Mouse (Mus musculus) frontal cortex, adult 2 months (tissue): ENCODE results near the gene Zbp1. TPM values are rescaled to one million over a fixed set of nuclear protein-coding genes. Genes with fewer than 3 reads are reported as not detected.

ENCODE experiments used
- DNase-seq, 2 experiments: peaks; one replicate each; pipeline ENCODE4 v3.0.0; 2022; ENCODE audit warnings: low spot score in 1 of 2; ENCODE audit errors: extremely low spot score in 1 of 2
- polyA plus RNA-seq: library from polyadenylated mRNA; depleted of rRNA; stranded (reverse); fragments of >200 nt; gene quantifications from 2 replicates; pipeline ENCODE4 v1.2.3, GENCODE M21; 2012

The Zbp1 gene
- polyA plus RNA-seq, 1 experiment: 0.40 TPM

GRCm38 (mm10) chr2:173247911-173248310 lies 29.2 kb upstream of the Zbp1 start:
- no peak for DNase-seq

DNA sequence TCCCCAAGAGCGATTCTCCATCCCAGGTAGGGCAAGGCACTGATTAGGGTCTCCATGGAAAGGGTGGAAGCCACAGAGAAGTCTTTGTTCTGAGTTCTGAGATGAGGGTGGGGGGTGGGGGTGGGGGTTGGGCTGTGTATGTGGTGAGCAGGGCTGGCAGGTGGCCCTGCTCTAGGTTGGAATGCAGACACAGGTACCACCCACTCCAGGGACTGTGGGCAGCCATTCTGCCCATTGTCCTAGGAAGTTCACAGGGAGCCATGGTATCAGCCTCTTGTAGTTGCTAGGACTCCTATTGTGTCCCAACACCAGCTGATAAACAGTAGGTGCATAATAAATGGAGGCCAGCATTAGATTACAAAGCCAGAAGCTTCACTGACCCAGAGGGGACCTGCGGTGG lies 28.5 kb upstream of the Zbp1 start:
- no peak for DNase-seq

- DNase-seq: no peak
Observed at GRCm38 (mm10) chr2:173246688-173247087, 28.0 kb upstream of the Zbp1 start.

DNA sequence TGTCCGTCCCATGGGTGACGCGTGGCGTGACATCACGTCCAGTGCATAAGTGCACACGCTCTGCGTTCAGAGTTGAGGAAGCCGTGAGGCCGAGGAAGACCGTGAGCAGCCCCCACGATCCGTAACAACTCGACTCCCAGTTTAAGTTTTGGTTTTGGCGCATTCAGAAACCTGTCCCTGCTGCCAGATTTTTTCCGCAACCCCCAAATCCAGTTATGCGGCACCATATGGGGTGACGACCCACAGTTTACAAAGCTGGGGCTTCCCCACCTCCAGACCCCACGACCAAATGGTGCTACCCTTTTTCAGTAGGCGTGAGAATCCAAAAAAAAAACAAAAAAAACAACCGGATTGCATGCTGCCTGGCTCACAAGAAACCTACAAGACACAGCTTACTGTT lies 26.5 kb upstream of the Zbp1 start:
- DNase-seq: peak in 1 of 2 experiments; percentile 62

DNA sequence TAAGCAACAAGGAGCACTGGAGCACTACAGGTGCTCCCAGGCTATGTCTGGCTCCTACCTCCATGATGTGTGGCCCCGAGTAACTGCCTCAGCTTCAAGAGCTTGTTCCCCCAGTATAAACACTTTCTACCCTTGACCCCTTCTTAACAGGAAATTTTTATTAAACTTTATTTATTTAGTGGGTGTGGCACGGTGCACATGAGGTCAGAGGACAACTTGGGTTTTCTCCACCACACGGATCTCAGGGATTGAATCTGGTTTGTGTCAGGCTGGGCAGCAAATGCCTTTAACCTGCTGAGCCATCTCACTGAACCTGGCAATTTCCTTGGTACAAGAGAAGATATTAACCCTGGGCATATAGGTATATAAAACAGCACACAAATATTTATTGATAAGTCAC lies 25.4 kb upstream of the Zbp1 start:
- no peak for DNase-seq

DNA sequence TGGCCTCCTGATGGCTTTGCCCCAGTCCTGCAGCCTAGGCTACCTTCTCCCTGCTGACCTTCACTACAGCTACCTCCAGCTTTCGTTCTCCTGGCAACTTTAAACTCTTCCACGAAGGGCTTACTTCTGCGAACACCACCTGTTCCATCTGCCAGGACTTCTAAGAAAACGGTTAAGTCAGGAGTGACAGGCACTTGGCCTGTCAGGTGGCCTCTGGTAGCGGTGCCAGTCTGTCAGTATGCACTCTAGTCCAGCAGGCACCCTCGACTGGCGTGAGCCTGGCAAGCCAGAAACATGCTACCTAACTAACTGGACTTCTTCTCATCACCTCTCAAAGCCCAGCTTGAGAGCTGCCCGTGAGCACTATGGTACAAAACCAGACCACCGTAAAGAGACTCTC lies 24.9 kb upstream of the Zbp1 start:
- no peak for DNase-seq

- DNase-seq: no peak
Observed at GRCm38 (mm10) chr2:173242874-173243273, 24.2 kb upstream of the Zbp1 start.

DNA sequence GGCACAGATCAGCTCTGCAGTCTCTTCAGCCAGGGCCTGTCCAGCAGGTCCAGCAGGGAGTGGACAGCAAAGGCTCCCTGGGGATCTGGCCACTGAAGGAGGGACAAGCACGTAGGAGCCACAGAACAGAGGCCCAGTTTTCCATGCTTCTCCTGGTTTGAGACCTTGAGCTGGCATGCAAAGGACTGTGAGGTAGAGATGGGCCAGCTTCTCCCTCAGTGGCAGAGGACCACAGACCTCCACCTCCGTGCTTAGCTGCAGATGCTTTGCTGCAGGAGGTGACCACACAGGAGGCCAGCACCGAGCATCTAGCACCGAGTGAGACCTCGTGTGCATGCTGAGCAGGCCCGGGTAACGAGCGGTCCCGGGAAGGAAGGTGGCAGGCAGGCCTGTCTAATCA lies 22.0 kb upstream of the Zbp1 start:
- no peak for DNase-seq

- DNase-seq: no peak
Observed at GRCm38 (mm10) chr2:173238522-173238921, 19.8 kb upstream of the Zbp1 start.

DNA sequence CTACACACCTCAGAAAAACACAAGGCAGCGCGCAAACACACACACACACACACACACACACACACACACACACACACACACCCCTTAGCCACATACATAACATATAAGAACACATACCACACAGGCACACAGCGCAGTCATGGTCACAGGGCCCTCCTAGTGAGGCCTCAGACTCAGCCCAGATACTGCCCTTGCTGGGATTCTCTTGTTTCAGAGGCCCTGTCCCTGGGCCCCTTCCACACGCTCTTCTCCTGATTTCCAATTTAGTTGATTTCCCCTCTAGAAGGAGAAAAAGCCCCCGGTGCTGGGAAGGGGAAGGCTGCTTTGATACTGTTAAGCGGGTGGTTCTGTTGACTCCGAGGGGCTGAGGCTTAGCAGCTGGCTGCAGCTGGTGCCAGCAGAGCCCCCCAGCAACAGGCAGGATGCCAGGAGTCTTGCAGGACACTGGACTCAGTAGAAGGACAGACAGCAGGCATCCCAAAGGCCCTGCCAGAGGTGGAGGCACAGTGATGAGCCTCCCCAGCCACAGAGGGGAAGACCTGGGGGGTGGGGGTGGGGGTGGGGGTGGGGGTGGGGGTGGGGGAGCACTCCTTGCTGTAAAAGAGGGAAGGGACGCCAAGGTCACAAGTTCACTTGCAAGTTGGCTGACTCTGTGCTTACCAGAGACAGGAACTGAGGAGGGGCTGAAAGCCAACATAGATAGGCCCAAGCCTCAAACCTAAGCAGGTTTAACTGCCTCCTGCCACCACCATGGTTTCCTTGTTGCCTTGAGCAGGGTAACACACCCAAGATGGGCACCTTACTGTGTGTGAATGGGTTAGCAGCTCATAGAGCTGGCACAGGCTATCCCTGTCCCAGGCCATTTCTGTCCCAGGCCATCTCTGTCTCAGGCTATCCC lies 17.0 kb upstream of the Zbp1 start:
- DNase-seq: no peak

DNA sequence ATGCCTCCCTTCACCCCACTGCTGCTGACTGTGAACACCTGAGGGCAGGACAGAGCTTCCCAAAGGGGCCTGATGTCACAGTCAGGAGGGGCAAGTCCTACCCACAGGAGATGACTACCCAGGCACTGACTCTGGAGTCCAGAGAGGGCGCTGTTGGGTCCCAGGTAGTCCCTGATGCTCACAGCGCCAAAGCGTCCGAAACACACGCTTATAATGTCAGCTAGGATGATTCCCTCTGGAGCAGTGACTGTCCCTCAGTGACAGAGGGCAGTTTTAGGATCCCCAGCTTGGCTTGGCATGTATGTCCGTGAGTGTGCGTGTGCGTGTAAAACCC lies 14.0 kb upstream of the Zbp1 start:
- no peak for DNase-seq

- DNase-seq: peak in 1 of 2 experiments; percentile 58
Observed at GRCm38 (mm10) chr2:173232065-173232765, 13.5 kb upstream of the Zbp1 start.

DNA sequence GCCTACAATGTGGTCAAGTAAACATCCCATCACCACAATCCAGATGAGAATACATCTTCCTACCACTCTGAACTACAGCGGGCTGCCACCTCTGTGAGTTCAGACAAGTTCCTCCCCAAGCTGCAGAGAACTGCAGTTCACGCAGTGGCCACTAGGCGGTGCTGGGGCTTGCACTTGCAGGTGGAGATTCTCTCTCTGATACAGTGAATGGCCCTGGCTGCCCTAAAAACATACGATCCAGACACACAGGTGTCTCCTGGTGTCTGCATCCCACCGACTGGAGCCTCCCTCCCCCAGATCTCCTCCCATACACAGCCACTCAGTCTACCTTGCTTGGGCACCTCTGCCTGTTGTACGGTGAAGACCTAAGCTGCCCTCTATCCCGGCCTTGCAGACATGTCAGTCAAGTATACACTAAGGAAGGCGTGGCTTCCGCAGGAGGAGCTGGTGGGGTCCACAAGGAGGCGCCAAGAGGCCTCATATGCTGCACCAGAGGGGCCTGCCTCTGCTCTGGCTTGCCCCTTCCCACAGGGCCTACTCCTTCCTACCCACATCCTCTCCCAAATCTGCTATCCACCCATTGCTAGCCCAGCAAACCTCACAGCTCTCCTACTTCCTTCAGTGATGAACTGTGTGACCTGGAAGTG lies 11.0 kb upstream of the Zbp1 start:
- DNase-seq: peak; percentile 79 to 98

- no peak for DNase-seq
Observed at GRCm38 (mm10) chr2:173228567-173228966, 9.8 kb upstream of the Zbp1 start.

GRCm38 (mm10) chr2:173226792-173227191 lies 8.1 kb upstream of the Zbp1 start:
- DNase-seq: no peak

DNA sequence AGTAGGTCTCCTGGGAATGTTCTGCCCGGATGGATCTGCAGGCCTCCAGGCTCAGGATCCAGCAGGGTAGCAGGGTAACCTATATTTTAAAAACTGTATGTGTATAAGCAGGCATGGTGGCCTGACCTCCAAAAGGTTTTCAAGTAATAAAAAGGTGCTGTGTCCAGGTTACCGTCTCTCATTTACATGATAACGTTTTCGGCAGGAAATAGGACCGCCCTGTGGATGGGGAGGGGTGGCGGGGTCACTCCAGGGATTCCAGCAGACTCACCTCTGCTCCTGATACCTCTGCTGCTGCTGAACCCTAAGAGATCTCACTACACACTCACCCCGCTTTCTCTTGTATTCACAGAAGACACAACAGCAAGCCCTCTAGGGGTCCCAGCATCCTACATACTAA lies 7.2 kb upstream of the Zbp1 start:
- DNase-seq: no peak

DNA sequence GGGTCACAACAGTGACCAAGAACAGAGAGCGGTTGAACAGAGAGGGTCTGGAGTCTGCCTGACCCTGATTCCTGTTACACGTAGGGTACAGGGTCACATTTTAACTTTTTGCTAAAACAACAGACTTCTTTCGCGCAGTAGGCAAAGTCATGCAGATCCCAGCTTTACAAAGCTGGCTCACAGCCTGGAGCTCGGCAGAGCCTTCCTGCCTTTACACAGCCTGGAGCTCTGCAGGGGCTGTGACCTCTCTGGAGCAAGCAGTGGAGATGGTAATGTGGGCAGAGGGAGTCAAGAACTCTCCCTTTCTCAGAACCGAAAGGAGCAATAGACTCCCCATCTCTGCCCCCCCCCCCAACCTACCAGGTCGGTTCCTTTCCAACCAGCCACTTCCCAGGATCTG lies 6.1 kb upstream of the Zbp1 start:
- no peak for DNase-seq

GRCm38 (mm10) chr2:173224097-173224496 lies 5.4 kb upstream of the Zbp1 start:
- DNase-seq: no peak

- DNase-seq: no peak
Observed at GRCm38 (mm10) chr2:173223496-173223895, 4.8 kb upstream of the Zbp1 start.

GRCm38 (mm10) chr2:173220754-173221153 lies 2.0 kb upstream of the Zbp1 start:
- DNase-seq: no peak

DNA sequence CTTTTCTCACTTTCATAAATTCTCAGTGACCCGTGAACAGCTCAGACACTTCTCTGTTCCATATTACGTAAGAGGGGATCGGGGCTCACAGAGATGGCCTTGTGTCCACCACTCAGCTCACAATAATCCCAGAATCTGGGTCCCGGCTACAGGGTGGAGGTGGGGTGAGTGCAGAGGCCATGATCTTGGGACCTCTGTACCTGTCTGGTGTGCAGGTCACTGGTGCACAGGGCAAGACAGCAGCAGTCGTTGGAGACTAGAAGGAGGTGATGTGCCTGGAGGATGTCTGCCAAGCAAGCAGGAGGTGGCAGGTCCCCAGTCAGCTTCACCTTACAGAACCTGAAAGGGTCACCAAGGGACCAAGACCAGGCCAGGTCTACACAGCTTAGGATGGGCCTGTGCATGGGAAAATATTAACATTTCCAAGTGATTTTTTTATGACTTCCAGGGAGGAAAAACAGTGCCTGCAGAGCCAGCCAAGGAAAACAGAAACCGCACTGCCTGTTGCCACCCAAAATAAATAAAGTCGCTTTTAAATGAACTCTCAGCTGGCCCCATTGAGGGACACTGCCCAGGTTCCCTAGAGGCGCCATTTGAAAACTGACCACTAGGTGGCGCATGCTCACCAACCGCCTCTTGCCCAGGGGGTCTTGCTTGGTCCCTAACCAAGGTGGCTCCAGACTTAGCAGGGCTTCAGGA lies 682 bp upstream of the Zbp1 start:
- DNase-seq: no peak
